Mouse (Mus musculus) CH12.LX (cell line): ENCODE measurements at regions not wholly inside any gene's neighbourhood (a gene's known extent, or its start where the extent isn't known, plus 50 kb on each side); places are given as distances from the start of the nearest gene placed in this dataset.

Experiments used
- NRF1 ChIP-seq: IDR thresholded peaks from 2 replicates; pipeline ENCODE4 v1.6.1; 2014; ENCODE audit warnings: low read depth, mild to moderate bottlenecking, inconsistent platforms, low read length, improper control_type of control experiment, moderate library complexity
- POLR2A ChIP-seq: IDR thresholded peaks from 2 replicates; pipeline ENCODE4 v1.6.1; 2011; ENCODE audit warnings: low read depth, mild to moderate bottlenecking, improper control_type of control experiment, low read length
- USF1 ChIP-seq: IDR thresholded peaks from 2 replicates; pipeline ENCODE4 v1.6.1; 2014; ENCODE audit warnings: low read depth, mild to moderate bottlenecking, inconsistent platforms, low read length, improper control_type of control experiment

- no peak for TF ChIP-seq USF1
- no peak for TF ChIP-seq NRF1
- no peak for TF ChIP-seq POLR2A
Observed at GRCm38 (mm10) chr6:100396311-100397200, 109.3 kb upstream of the Rybp start.
